Mouse (Mus musculus) kidney, adult 2 months (tissue): Measurements from ENCODE around the gene Morn2.

ENCODE experiments used
- CTCF ChIP-seq: fragments of 200-500 bp; conservative IDR thresholded peaks from 2 replicates; pipeline ENCODE4 v1.5.1; 2011; ENCODE audit warnings: low read depth, mild to moderate bottlenecking, control low read depth, low read length, moderate library complexity, mixed read lengths; ENCODE audit not compliant: insufficient read depth, insufficient read length
- POLR2A ChIP-seq: fragments of 200-500 bp; IDR thresholded peaks from one replicate; pipeline ENCODE4 v1.6.1; 2011; ENCODE audit warnings: low read depth, low read length, control low read depth

GRCm38 (mm10) chr17:80267065-80267464, 22.9 kb upstream of the Morn2 start:
- TF ChIP-seq POLR2A: no peak
- no peak for TF ChIP-seq CTCF
